Mouse (Mus musculus) liver, embryonic 12.5 days (tissue): Measurements from ENCODE around the gene Apoc2. TPM values are rescaled to one million over a fixed set of nuclear protein-coding genes. Genes with fewer than 3 reads are reported as not detected.
A peak's percentile ranks its signal among the peaks of the same experiment; 100 is the strongest.

Experiments used
- ATAC-seq: fragments of 200-750 bp; cut with Nextera tagmentation; 2 replicates; pipeline ENCODE4 v1.8.0; 2017; ENCODE audit warnings: moderate number of reproducible peaks, mild to moderate bottlenecking, moderate library complexity
- H3K27ac ChIP-seq: fragments of 300-500 bp; sonication (generic); 2 replicates; pipeline ENCODE4 v1.5.1; 2016; ENCODE audit warnings: mild to moderate bottlenecking
- H3K27me3 ChIP-seq: fragments of 300-500 bp; sonication (generic); replicated peaks from 2 replicates; pipeline ENCODE4 v1.6.1; 2016; ENCODE audit warnings: mild to moderate bottlenecking, moderate library complexity
- H3K36me3 ChIP-seq: fragments of 300-500 bp; sonication (generic); 2 replicates; pipeline ENCODE4 v1.6.1; 2016; ENCODE audit warnings: mild to moderate bottlenecking, moderate library complexity
- H3K4me1 ChIP-seq: fragments of 300-500 bp; sonication (generic); 2 replicates; pipeline ENCODE4 v1.6.1; 2016
- H3K4me2 ChIP-seq: fragments of 300-500 bp; sonication (generic); 2 replicates; pipeline ENCODE4 v1.6.1; 2016; ENCODE audit warnings: mild to moderate bottlenecking, moderate library complexity
- H3K4me3 ChIP-seq: fragments of 300-500 bp; sonication (generic); 2 replicates; pipeline ENCODE4 v1.5.1; 2016; ENCODE audit warnings: mild to moderate bottlenecking, moderate library complexity
- H3K9ac ChIP-seq: fragments of 300-500 bp; sonication (generic); 2 replicates; pipeline ENCODE4 v1.6.1; 2016; ENCODE audit warnings: mild to moderate bottlenecking, moderate library complexity
- H3K9me3 ChIP-seq: fragments of 300-500 bp; sonication (generic); replicated peaks from 2 replicates; pipeline ENCODE4 v1.6.1; 2016; ENCODE audit warnings: mild to moderate bottlenecking, moderate library complexity
- WGBS: fragments of 180-500 bp; shearing (Covaris S2); methylation state at CpG from one replicate; pipeline ENCODE4 v1.1.7; 2016; ENCODE audit not compliant: insufficient replicate concordance; 5-methylcytosine and 5-hydroxymethylcytosine counted together
- polyA plus RNA-seq: library from polyadenylated mRNA; unstranded; fragments of >200 nt; fragmentation: Nextera tagmentation; extraction: Ambion mirVana; gene quantifications from 2 replicates; pipeline ENCODE4 v1.2.1, GENCODE M21; 2016

Gene Apoc2
- polyA plus RNA-seq, 1 experiment from 2014 or later: 406 TPM

DNA sequence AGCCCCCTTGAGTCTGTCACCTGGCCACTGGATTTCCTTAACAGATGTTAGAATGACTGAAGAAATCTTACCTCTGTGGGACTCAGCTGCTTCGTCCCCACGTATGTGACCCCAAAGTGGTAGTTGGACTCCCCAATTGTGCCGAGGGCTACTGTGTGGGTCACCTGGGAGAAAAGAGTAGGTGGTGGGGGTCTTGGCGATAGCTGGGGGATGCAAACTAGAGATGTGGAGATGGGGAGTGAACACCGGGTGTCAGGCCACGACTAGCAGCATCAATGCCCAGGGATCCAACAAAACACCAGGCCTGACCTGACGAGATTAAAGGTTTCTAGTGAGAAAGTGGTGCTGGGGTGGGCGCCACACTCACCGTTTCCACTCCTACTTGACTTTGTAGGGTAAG, 35.9 kb upstream of the Apoc2 start:
- H3K4me1 ChIP-seq: peaks cover 37% of the 10 kb centered on the region
- H3K9me3 ChIP-seq: no peaks in the 10 kb centered on the region
- H3K4me3 ChIP-seq: peak overlapping the region; percentile 98
- ATAC-seq: no peak
- 77% methylated on average over 9 of the region's 9 CpGs for WGBS
- H3K9ac ChIP-seq: no peak overlapping the region
- peak overlapping the region; percentile 96 for H3K4me2 ChIP-seq
- no peaks in the 10 kb centered on the region for H3K27me3 ChIP-seq
- H3K36me3 ChIP-seq: peaks cover 61% of the 10 kb centered on the region
- no peak overlapping the region for H3K27ac ChIP-seq

DNA sequence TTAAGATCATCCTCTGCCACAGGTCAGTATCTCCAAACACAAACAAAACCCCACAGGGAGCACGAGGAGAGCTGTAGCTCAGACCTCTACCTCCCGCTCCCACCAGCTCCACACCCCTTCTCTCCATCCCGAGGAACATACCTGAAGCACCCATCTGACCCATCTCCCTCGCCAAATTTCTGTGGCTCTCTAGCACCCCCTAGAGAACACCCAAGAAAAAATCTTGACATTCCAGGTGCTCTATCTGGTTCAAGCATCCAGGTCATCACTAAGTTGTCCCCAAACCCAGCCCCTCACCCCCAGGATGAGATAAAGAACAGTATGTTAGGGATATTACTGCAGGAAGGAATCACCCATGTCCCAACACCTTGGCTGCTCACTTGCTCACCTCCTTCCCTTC, 35.5 kb upstream of the Apoc2 start:
- H3K4me2 ChIP-seq: peak overlapping the region; percentile 96; the same call in 1 of the 2 replicates
- H3K4me1 ChIP-seq: peaks cover 37% of the 10 kb centered on the region
- H3K27me3 ChIP-seq: no peaks in the 10 kb centered on the region
- no peak for ATAC-seq
- H3K9me3 ChIP-seq: no peaks in the 10 kb centered on the region
- peak overlapping the region; percentile 98; the same call in 1 of the 2 replicates for H3K4me3 ChIP-seq
- H3K9ac ChIP-seq: no peak overlapping the region
- 47% methylated on average over 4 of the region's 4 CpGs for WGBS
- H3K27ac ChIP-seq: 0 out of 2 replicates have a peak overlapping the region, but pooled peaks have one; percentile 30
- peaks cover 61% of the 10 kb centered on the region for H3K36me3 ChIP-seq

DNA sequence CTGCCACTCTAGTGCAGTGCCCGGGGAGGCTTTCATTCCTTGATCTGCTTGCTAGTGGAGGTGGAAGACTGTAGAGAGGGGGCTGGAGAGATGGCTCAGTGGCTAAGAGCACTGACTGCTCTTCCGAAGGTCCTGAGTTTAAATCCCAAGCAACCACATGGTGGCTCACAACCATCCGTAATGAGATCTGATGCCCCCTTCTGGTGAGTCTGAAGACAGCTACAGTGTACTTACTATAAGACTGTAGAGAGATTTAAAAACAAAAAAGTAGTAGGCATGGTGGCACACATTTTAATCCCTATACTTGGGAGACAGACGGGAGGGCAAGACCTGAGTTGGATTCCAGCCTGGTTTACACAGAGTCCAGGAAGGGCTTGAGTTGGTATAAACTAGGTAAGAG, 34.7 kb upstream of the Apoc2 start:
- no peak for ATAC-seq
- H3K4me1 ChIP-seq: peaks cover 37% of the 10 kb centered on the region
- H3K9me3 ChIP-seq: no peaks in the 10 kb centered on the region
- no peak overlapping the region for H3K27ac ChIP-seq
- no peak overlapping the region for H3K9ac ChIP-seq
- H3K27me3 ChIP-seq: no peaks in the 10 kb centered on the region
- H3K4me3 ChIP-seq: no peak overlapping the region
- WGBS: 75% methylated on average over 4 of the region's 4 CpGs
- H3K36me3 ChIP-seq: peaks cover 69% of the 10 kb centered on the region
- H3K4me2 ChIP-seq: no peak overlapping the region

DNA sequence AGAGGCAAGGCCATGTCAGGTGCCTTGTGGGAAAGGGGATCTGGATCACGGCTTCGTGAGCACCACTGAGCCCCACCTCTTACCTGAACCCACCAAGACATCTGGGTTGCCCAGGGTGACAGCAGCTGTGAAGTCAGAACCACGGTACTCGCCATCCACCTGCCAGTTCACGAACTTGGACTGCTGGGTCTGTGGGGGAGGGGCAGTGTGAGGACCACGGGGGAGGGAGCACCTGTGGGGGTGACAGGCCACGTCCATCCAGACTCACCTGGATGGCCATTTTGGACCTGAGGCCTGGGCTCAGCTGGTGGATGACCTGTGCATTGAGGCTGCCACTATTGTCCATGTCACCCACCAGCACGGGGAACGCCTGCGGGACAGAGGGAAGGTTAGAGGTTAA, 32.9 kb upstream of the Apoc2 start:
- Histone ChIP-seq H3K27ac (no peak overlapping the region), H3K4me1 (peaks cover 24% of the 10 kb centered on the region), H3K4me2 (no peak overlapping the region), H3K36me3 (peaks cover 83% of the 10 kb centered on the region), H3K9ac (no peak overlapping the region), H3K4me3 (no peak overlapping the region), H3K9me3 (no peaks in the 10 kb centered on the region), H3K27me3 (no peaks in the 10 kb centered on the region)
- ATAC-seq: no peak
- WGBS: 85% methylated on average over 10 of the region's 10 CpGs

DNA sequence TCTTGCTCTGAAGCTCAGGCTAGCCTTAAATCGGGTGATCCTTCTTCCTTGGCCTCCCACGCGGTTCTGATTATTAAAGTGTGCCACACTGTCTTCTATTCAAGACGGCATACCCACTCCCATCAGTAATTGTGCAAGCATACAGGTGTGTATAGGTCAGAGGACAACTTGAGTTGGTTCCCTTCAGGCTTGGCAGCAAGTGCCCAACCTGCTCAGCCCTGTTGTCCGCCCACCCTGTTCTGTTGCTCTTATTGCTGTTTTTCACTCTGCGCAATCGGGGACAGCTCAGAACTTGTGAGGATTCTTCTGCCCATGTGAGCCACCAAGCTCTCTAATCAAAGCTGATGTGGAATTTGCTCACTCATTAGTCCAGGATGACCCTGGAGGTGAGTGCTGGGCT, 27.5 kb upstream of the Apoc2 start:
- no peak overlapping the region for H3K4me2 ChIP-seq
- H3K36me3 ChIP-seq: peaks cover 88% of the 10 kb centered on the region
- no peak overlapping the region for H3K4me3 ChIP-seq
- H3K9me3 ChIP-seq: no peaks in the 10 kb centered on the region
- 86% methylated on average over 7 of the region's 7 CpGs for WGBS
- H3K27ac ChIP-seq: no peak overlapping the region
- H3K9ac ChIP-seq: no peak overlapping the region
- ATAC-seq: no peak
- H3K27me3 ChIP-seq: no peaks in the 10 kb centered on the region
- H3K4me1 ChIP-seq: peaks cover 30% of the 10 kb centered on the region

DNA sequence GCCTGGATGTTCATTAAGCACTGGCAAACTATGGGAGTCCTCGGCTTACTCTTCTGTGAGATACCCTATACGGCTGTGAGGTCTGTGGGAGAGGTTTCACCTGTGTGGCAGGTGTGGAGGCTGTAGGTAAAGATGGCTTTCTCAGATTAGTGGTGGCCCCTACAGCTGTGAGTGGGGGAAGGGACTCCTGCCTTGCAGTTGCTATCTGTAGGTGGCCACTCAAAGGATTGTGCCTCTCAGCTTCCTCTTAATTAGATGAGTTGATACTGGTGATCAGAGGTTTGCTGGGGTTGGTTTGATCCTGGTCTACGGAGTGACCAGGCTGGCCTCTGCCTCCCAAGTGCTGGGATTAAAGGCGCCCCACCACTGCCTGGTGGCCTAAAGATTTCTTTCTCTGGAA, 26.7 kb upstream of the Apoc2 start:
- no peak overlapping the region for H3K27ac ChIP-seq
- H3K27me3 ChIP-seq: no peaks in the 10 kb centered on the region
- H3K9ac ChIP-seq: no peak overlapping the region
- H3K9me3 ChIP-seq: no peaks in the 10 kb centered on the region
- H3K4me2 ChIP-seq: no peak overlapping the region
- no peak for ATAC-seq
- peaks cover 38% of the 10 kb centered on the region for H3K4me1 ChIP-seq
- peaks cover 82% of the 10 kb centered on the region for H3K36me3 ChIP-seq
- H3K4me3 ChIP-seq: no peak overlapping the region
- 75% methylated on average over 4 of the region's 4 CpGs for WGBS

DNA sequence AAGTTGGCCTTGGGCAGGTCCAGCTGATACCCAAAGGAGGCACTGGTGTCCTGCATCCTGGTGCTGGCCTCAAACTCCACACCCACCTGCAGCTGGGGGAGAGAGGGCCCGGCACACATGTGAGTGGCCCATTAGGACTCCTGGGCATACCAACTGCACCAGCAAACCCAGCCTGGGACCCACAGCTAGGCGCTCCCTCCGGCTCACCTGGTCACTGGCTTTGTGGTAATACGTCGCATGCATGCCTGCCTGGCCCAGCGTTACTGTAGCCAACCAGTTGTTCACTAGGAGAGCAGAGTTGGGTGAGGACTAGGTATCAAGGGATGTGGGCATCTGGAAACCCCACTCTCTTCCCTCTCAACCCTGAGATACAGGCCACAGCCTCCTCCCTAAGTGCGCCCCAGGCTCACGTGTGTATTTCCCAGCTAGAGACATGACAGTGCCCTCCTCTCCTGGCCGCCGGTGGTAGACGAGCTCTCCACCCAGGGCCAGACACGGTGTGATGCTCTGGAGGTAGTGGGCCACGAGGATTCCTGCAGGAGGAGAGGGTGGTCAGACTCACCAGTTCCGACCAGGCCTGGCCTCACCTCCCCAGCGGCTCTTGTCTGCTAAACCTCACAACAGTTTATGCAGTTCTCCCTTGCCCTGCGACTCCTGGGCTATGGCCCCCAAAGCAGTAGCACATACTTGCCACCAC, 25.3 kb upstream of the Apoc2 start:
- Histone ChIP-seq H3K9ac (no peak overlapping the region), H3K9me3 (no peaks in the 10 kb centered on the region), H3K4me1 (peaks cover 52% of the 10 kb centered on the region), H3K4me3 (no peak overlapping the region), H3K27me3 (0 out of 2 replicates have a peak, but pooled peaks cover 2% of the 10 kb centered on the region), H3K36me3 (peaks cover 68% of the 10 kb centered on the region), H3K27ac (no peak overlapping the region), H3K4me2 (no peak overlapping the region)
- no peak for ATAC-seq
- 79% methylated on average over 16 of the region's 16 CpGs for WGBS

DNA sequence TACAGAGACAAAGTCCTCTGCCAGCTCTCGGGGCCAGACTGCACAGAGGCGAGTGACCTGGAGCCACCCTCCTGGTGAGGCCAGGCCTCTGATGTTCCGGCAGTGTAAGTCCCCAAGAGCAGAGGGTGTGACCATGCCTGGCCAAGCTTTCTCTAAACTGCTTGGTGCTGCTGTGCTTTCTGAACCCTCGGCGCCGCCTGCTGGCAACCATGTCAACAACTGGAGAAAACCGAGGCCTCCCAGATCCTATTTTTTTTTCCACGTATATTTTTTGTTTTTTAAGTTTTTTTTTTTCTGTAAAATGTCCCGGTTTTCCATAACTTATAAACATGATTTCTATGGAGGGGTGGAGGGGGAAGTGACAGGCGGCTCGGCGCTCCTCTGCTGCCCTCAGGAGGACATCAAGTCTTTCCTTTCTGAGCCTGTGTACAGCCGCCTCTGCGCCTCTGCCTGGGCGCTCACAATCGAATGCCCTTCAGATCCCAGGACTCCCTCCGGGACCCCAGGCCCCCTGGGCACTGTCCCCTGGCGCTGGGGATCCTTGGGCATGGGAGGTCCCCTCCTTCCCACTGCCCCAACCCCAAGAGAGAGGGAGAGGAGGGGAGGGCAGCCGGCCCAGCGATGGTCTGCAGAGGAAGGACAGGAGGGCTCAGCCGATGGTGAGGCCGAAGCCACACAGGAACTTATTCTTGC, 23.5 kb upstream of the Apoc2 start:
- Histone ChIP-seq H3K27me3 (0 out of 2 replicates have a peak, but pooled peaks cover 11% of the 10 kb centered on the region), H3K9ac (peak overlapping the region; percentile 44; the same call in 1 of the 2 replicates), H3K4me1 (peaks cover 70% of the 10 kb centered on the region), H3K27ac (peak overlapping the region; percentile 76), H3K9me3 (no peaks in the 10 kb centered on the region), H3K4me2 (peak overlapping the region; percentile 29; the same call in 1 of the 2 replicates), H3K4me3 (no peak overlapping the region), H3K36me3 (peaks cover 64% of the 10 kb centered on the region)
- 21% methylated on average over 22 of the region's 22 CpGs for WGBS
- ATAC-seq: peak; percentile 70

DNA sequence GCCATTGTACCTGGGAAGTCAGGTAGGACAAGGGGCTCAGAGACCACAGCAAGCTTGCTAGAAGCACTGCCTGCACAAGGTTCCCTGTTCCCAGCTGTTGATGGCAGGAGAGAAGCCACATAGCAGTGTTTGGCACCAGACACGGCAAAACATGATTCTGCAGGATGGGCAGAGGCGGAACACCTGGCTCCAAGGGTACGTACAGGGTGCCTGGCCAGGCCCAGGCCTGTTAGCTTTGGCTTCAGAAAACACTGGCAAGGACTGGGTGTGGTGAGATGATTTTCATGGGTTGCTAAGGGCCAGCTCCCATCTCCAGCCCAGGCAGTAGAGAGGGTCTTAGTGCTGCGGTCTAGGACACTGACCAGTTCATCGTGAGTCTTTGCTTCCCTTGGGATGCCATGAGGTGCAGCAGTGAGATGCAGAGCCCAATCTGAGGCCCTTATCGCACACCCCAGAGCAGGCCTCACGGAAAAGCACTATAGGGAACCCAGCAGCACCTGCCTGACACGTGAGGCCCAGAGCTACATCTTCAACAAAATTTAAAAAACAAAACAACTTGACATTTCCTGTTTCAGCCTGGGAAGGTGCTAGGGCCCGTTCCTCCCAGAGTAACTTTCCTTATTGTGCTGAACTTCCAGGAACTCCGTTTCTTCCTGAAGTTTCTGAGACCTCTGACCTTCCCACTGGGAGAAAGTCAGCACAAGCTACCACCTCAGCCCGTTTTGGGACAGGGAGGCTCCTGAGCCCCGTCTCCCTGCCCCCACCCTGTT, 22.7 kb upstream of the Apoc2 start:
- H3K36me3 ChIP-seq: peaks cover 67% of the 10 kb centered on the region
- 47% methylated on average over 12 of the region's 12 CpGs for WGBS
- H3K9me3 ChIP-seq: no peaks in the 10 kb centered on the region
- peaks cover 77% of the 10 kb centered on the region for H3K4me1 ChIP-seq
- peak; percentile 23; the same call in 1 of the 2 replicates for ATAC-seq
- H3K9ac ChIP-seq: peak overlapping the region; percentile 19; the same call in 1 of the 2 replicates
- H3K4me3 ChIP-seq: no peak overlapping the region
- H3K27ac ChIP-seq: peak overlapping the region; percentile 76
- peak overlapping the region; percentile 29; the same call in 1 of the 2 replicates for H3K4me2 ChIP-seq
- H3K27me3 ChIP-seq: 0 out of 2 replicates have a peak, but pooled peaks cover 11% of the 10 kb centered on the region

DNA sequence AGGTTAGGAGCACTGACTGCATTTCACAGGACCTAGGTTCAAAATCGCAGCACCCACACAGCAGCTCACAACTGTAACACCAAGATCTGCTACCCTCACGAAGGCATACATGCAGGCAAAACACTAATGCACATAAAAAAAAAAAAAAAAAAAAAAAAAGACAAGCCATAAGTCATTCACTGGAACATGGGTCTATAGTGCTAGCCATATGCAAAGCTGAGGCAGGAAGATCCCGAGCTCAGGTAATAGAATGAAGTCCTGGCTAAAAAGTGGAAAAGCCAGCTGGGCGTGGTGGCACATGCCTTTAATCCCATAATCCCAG, 22.0 kb upstream of the Apoc2 start:
- 39% methylated on average over 4 of the region's 4 CpGs for WGBS
- ATAC-seq: no peak
- Histone ChIP-seq H3K27ac (peak overlapping the region; percentile 89), H3K36me3 (peaks cover 61% of the 10 kb centered on the region), H3K27me3 (0 out of 2 replicates have a peak, but pooled peaks cover 11% of the 10 kb centered on the region), H3K4me2 (peak overlapping the region; percentile 66; the same call in 1 of the 2 replicates), H3K9ac (0 out of 2 replicates have a peak overlapping the region, but pooled peaks have one; percentile 65), H3K4me1 (peaks cover 84% of the 10 kb centered on the region), H3K9me3 (no peaks in the 10 kb centered on the region), H3K4me3 (no peak overlapping the region)

DNA sequence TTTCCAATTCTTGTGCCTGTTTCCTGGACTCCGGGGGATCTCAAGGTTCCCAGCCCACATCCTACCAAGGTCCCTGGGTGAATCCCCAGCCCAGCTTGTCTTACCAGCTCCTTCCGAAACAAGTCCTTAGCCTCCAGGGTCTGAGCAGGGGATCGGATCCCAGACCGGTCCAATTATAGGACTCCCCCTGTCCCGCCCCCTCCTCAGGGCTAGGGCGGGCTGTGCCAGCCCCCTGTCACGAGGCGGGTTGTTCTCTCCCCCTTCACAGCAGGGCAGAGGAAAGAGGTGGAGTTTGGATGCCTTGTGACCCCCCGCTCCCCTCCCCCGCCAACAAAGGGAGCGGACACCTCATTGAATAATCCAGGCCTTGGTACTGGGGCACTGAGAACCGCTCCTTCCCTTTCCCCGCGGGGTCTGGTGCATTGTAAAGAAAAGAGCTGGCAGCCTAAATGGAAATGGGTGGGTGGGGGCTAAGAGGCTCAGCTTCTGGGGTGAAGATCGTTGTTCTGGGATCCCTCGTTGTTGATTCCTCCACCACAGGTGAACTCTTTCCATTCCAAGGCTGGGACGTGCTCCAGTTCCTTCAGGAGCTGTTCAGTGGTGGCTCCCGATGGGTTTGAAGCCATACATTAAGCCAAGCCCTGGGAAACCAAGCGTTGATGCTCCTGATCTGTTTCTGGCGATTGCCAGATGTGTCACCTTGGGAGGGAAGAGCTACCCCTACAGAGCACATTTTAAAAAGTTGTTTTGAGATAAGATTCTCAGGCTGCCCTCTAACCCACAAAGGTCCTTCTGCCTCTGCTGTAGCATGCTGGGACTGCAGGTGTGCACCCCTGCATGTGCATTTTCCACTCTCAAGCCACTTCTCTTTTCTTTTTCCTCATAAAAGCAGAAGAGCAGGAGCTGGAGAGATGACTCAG, 21.4 kb upstream of the Apoc2 start, which contains the start of gene Apoe:
TSS of gene Apoe (minus strand) at position 282 of the 920 bp plus-strand sequence.
- Histone ChIP-seq H3K9ac (peak within 1 kb of the TSS; percentile 65), H3K27me3 (0 out of 2 replicates have a peak, but pooled peaks cover 11% of the 10 kb centered on the region), H3K4me2 (peak within 1 kb of the TSS; percentile 66), H3K4me1 (peaks cover 91% of the 10 kb centered on the region), H3K9me3 (no peaks in the 10 kb centered on the region), H3K4me3 (peak within 1 kb of the TSS; percentile 53), H3K36me3 (peaks cover 54% of the 10 kb centered on the region), H3K27ac (peak within 1 kb of the TSS; percentile 89)
- 3% methylated on average over 20 of the region's 20 CpGs for WGBS
- peak; percentile 52 for ATAC-seq
